Mouse (Mus musculus) ES-E14 (cell line): ENCODE measurements around the gene Wdr83os. TPM values are rescaled to one million over a fixed set of nuclear protein-coding genes. Genes with fewer than 3 reads are reported as not detected.

Experiments
- DNase-seq: peaks from one replicate; pipeline ENCODE4 v3.0.0-alpha.2; 2013; ENCODE audit warnings: low read depth, low spot score
- H3K27ac ChIP-seq: 2 replicates; pipeline ENCODE4 v1.5.1; 2012; ENCODE audit warnings: low read depth, mild to moderate bottlenecking, low read length, moderate library complexity, mixed read lengths; ENCODE audit not compliant: poor library complexity, insufficient read depth, severe bottlenecking
- H3K36me3 ChIP-seq: 2 replicates; pipeline ENCODE4 v1.6.1; 2012; ENCODE audit warnings: mild to moderate bottlenecking, low read length, moderate library complexity, mixed read lengths; ENCODE audit not compliant: control insufficient read depth, poor library complexity, insufficient read depth, severe bottlenecking
- H3K4me1 ChIP-seq, 2 experiments: fragments of 150-350 bp in 1 of 2; sonication (generic) in 1 of 2; 2 replicates each; pipeline ENCODE4 v1.6.1; 2012; ENCODE audit warnings: low read length in 2 of 2, mild to moderate bottlenecking in 1 of 2, mixed read lengths in 1 of 2; ENCODE audit not compliant: control insufficient read depth in 2 of 2, insufficient read depth in 2 of 2, poor library complexity in 1 of 2
- H3K4me3 ChIP-seq, 2 experiments: fragments of 150-350 bp in 1 of 2; sonication (generic) in 1 of 2; 2 replicates each; pipeline ENCODE4 v1.5.1; 2012; ENCODE audit warnings: low read length in 2 of 2, low read depth in 1 of 2, mild to moderate bottlenecking in 1 of 2, mixed read lengths in 1 of 2; ENCODE audit not compliant: insufficient read depth in 1 of 2, poor library complexity in 1 of 2, severe bottlenecking in 1 of 2
- H3K9ac ChIP-seq: 2 replicates; pipeline ENCODE4 v1.6.1; 2012; ENCODE audit warnings: low read depth, mild to moderate bottlenecking, low read length, mixed read lengths; ENCODE audit not compliant: poor library complexity, insufficient read depth, severe bottlenecking
- H3K9me3 ChIP-seq: fragments of 150-350 bp; sonication (generic); 2 replicates; pipeline ENCODE4 v1.6.1; 2012; ENCODE audit warnings: low read depth, mild to moderate bottlenecking, low read length; ENCODE audit not compliant: control insufficient read depth, insufficient read depth
- CHD2 ChIP-seq: IDR thresholded peaks from 2 replicates; pipeline ENCODE4 v1.6.1; 2014; ENCODE audit warnings: mild to moderate bottlenecking, low read depth, low read length, inconsistent platforms
- HCFC1 ChIP-seq: IDR thresholded peaks from 2 replicates; pipeline ENCODE4 v1.6.1; 2012; ENCODE audit warnings: low read length, inconsistent platforms, borderline replicate concordance; ENCODE audit not compliant: insufficient read depth
- MAFK ChIP-seq: IDR thresholded peaks from 2 replicates; pipeline ENCODE4 v1.6.1; 2014; ENCODE audit warnings: mild to moderate bottlenecking, low read depth, low read length, inconsistent platforms; ENCODE audit not compliant: insufficient read depth
- ZC3H11A ChIP-seq: IDR thresholded peaks from 2 replicates; pipeline ENCODE4 v1.6.1; 2012; ENCODE audit warnings: low read depth, mild to moderate bottlenecking, inconsistent platforms, low read length, borderline replicate concordance
- ZNF384 ChIP-seq: IDR thresholded peaks from 2 replicates; pipeline ENCODE4 v1.6.1; 2012; ENCODE audit warnings: low read depth, low read length, inconsistent platforms
- in situ Hi-C, 2 experiments: fragments of 600-800 bp; cut with MboI; formaldehyde crosslinking; loops; one replicate each; pipeline ENCODE4 v1.15.1; 2025; ENCODE audit warnings: low sequenced_read_pairs in 2 of 2, inconsistent platforms in 1 of 2; ENCODE audit not compliant: unreplicated experiment in 2 of 2
- total RNA-seq: library from RNA; depleted of rRNA; stranded (reverse); fragments of 300-350 nt; gene quantifications from 2 replicates; pipeline ENCODE4 v1.2.3, GENCODE M21; 2012

Gene Wdr83os
- total RNA-seq, 1 experiment = 24.9 TPM

GRCm38 (mm10) chr8:85037366-85037680, 43.2 kb upstream of the Wdr83os start:
- in situ Hi-C loops = no loop called here
- Histone ChIP-seq H3K9me3 (no peaks in the 10 kb centered on the region), H3K27ac (peak overlapping the region; percentile 97)

GRCm38 (mm10) chr8:85037681-85038531, 42.6 kb upstream of the Wdr83os start:
- H3K27ac ChIP-seq = peak overlapping the region; percentile 97
- TF ChIP-seq CHD2 (no peak), ZNF384 (no peak), ZC3H11A (no peak), MAFK (no peak), HCFC1 (no peak)
- peak overlapping the region; percentile 99 for H3K9ac ChIP-seq
- peaks cover 19% of the 10 kb centered on the region for H3K36me3 ChIP-seq
- peak overlapping the region; percentile 77 to 96 for H3K4me3 ChIP-seq
- DNase-seq = no peak
- H3K4me1 ChIP-seq = peaks cover 0 to 8% of the 10 kb centered on the region in 2 experiments; a peak in 2 of 4 replicates
- in situ Hi-C loops = no loop called here
- H3K9me3 ChIP-seq = no peaks in the 10 kb centered on the region

More at GRCm38 (mm10) chr8:85037366-85037680, 43.2 kb upstream of the Wdr83os start:
- Histone ChIP-seq H3K4me3 (peak overlapping the region; percentile 77 to 96), H3K9ac (peak overlapping the region; percentile 99), H3K36me3 (peaks cover 18% of the 10 kb centered on the region), H3K4me1 (peaks cover 0 to 9% of the 10 kb centered on the region in 2 experiments; a peak in 2 of 4 replicates)
- TF ChIP-seq ZC3H11A = no peak
- peak; percentile 29; the same call in 1 of the 2 replicates for TF ChIP-seq MAFK
- DNase-seq = no peak

GRCm38 (mm10) chr8:85043619-85044018, 36.9 kb upstream of the Wdr83os start:
- in situ Hi-C loops = no loop called here
- Histone ChIP-seq H3K36me3 (peaks cover 64% of the 10 kb centered on the region), H3K27ac (no peak overlapping the region), H3K9me3 (no peaks in the 10 kb centered on the region), H3K4me1 (peaks cover 2 to 7% of the 10 kb centered on the region in 2 experiments; a peak in 2 of 4 replicates), H3K9ac (no peak overlapping the region), H3K4me3 (no peak overlapping the region)
- no peak for DNase-seq
- TF ChIP-seq HCFC1 (no peak), ZC3H11A (no peak), ZNF384 (no peak), CHD2 (no peak), MAFK (no peak)

- TF ChIP-seq MAFK (no peak), ZNF384 (no peak), HCFC1 (no peak), ZC3H11A (no peak), CHD2 (no peak)
- Histone ChIP-seq H3K27ac (no peak overlapping the region), H3K36me3 (peaks cover 39% of the 10 kb centered on the region), H3K9me3 (no peaks in the 10 kb centered on the region), H3K9ac (no peak overlapping the region), H3K4me3 (no peak overlapping the region), H3K4me1 (peaks cover 0 to 9% of the 10 kb centered on the region in 2 experiments; a peak in 1 of 4 replicates)
- DNase-seq = no peak
- in situ Hi-C loops = no loop called here
Measured at GRCm38 (mm10) chr8:85057367-85057766, 23.2 kb upstream of the Wdr83os start.
